Mouse (Mus musculus): ENCODE data around the gene Fam168b. TPM values are rescaled to one million over a fixed set of nuclear protein-coding genes. Genes with fewer than 3 reads are reported as not detected.
A peak's percentile ranks its signal among the peaks of the same experiment; 100 is the strongest.

Gene Fam168b
- polyA plus RNA-seq, 1 experiment from 2014 or later: 132 TPM

GRCm38 (mm10) chr1:34811581-34811980 is 31.3 kb downstream of the Fam168b start:
- H3K4me1 ChIP-seq: 0 out of 2 replicates have a peak, but pooled peaks cover 3% of the 10 kb centered on the region
- H3K36me3 ChIP-seq: peaks cover 72% of the 10 kb centered on the region
- ATAC-seq (ENCODE audit: insufficient number of reproducible peaks, insufficient read depth, low FRiP score, low TSS enrichment): no peak
- H3K4me3 ChIP-seq: no peak overlapping the region
- H3K27me3 ChIP-seq: no peaks in the 10 kb centered on the region
- no peaks in the 10 kb centered on the region for H3K9me3 ChIP-seq
- H3K9ac ChIP-seq: no peak overlapping the region
- H3K27ac ChIP-seq: no peak overlapping the region
- no peak overlapping the region for H3K4me2 ChIP-seq (replicated peaks)
- WGBS: 85% methylated on average over 6 of the region's 6 CpGs

- H3K27me3 ChIP-seq: no peaks in the 10 kb centered on the region
- no peak overlapping the region for H3K27ac ChIP-seq
- H3K9ac ChIP-seq: no peak overlapping the region
- ATAC-seq (ENCODE audit: insufficient number of reproducible peaks, insufficient read depth, low FRiP score, low TSS enrichment): no peak
- no peak overlapping the region for H3K4me2 ChIP-seq (replicated peaks)
- H3K36me3 ChIP-seq: peaks cover 66% of the 10 kb centered on the region
- 90% methylated on average over 6 of the region's 6 CpGs for WGBS
- peaks cover 7% of the 10 kb centered on the region; the same call in 1 of the 2 replicates for H3K4me1 ChIP-seq
- H3K9me3 ChIP-seq: no peaks in the 10 kb centered on the region
- H3K4me3 ChIP-seq: no peak overlapping the region
Measured at GRCm38 (mm10) chr1:34811035-34811434, 31.8 kb downstream of the Fam168b start.

- H3K9ac ChIP-seq: no peak overlapping the region
- no peaks in the 10 kb centered on the region for H3K9me3 ChIP-seq
- no peak overlapping the region for H3K4me3 ChIP-seq
- 95% methylated on average over 10 of the region's 11 CpGs for WGBS
- no peaks in the 10 kb centered on the region for H3K27me3 ChIP-seq
- H3K36me3 ChIP-seq: peaks cover 59% of the 10 kb centered on the region
- no peak for ATAC-seq (ENCODE audit: insufficient number of reproducible peaks, insufficient read depth, low FRiP score, low TSS enrichment)
- H3K4me1 ChIP-seq: peaks cover 8% of the 10 kb centered on the region; the same call in 1 of the 2 replicates
- no peak overlapping the region for H3K4me2 ChIP-seq (replicated peaks)
- H3K27ac ChIP-seq: no peak overlapping the region
Measured at GRCm38 (mm10) chr1:34810293-34810692, 32.6 kb downstream of the Fam168b start.

GRCm38 (mm10) chr1:34808445-34808844 is 34.4 kb downstream of the Fam168b start:
- H3K9ac ChIP-seq: no peak overlapping the region
- H3K4me3 ChIP-seq: no peak overlapping the region
- ATAC-seq (ENCODE audit: insufficient number of reproducible peaks, insufficient read depth, low FRiP score, low TSS enrichment): no peak
- H3K27ac ChIP-seq: no peak overlapping the region
- peaks cover 40% of the 10 kb centered on the region for H3K36me3 ChIP-seq
- H3K4me2 ChIP-seq (replicated peaks): no peak overlapping the region
- peaks cover 11% of the 10 kb centered on the region for H3K4me1 ChIP-seq
- H3K9me3 ChIP-seq: no peaks in the 10 kb centered on the region
- WGBS: 91% methylated on average over 8 of the region's 8 CpGs
- no peaks in the 10 kb centered on the region for H3K27me3 ChIP-seq

GRCm38 (mm10) chr1:34805931-34806520 is 36.8 kb downstream of the Fam168b start:
- H3K9ac ChIP-seq: no peak overlapping the region
- peaks cover 16% of the 10 kb centered on the region for H3K4me1 ChIP-seq
- H3K27me3 ChIP-seq: no peaks in the 10 kb centered on the region
- H3K27ac ChIP-seq: no peak overlapping the region
- no peak for ATAC-seq (ENCODE audit: insufficient number of reproducible peaks, insufficient read depth, low FRiP score, low TSS enrichment)
- no peaks in the 10 kb centered on the region for H3K9me3 ChIP-seq
- no peak overlapping the region for H3K4me3 ChIP-seq
- peaks cover 16% of the 10 kb centered on the region for H3K36me3 ChIP-seq
- 0 out of 2 replicates have a peak overlapping the region, but pooled peaks have one; percentile 7 for H3K4me2 ChIP-seq (replicated peaks)
- 21% methylated on average over 35 of the region's 35 CpGs for WGBS

- Histone ChIP-seq H3K4me3 (no peak overlapping the region), H3K4me1 (peaks cover 16% of the 10 kb centered on the region), H3K9ac (no peak overlapping the region), H3K9me3 (no peaks in the 10 kb centered on the region), H3K27me3 (no peaks in the 10 kb centered on the region), H3K36me3 (0 out of 2 replicates have a peak, but pooled peaks cover 6% of the 10 kb centered on the region), H3K27ac (no peak overlapping the region), H3K4me2 (replicated peaks) (no peak overlapping the region)
- ATAC-seq (ENCODE audit: insufficient number of reproducible peaks, insufficient read depth, low FRiP score, low TSS enrichment): no peak
- WGBS: 92% methylated on average over 7 of the region's 7 CpGs
Measured at GRCm38 (mm10) chr1:34804863-34805262, 38.0 kb downstream of the Fam168b start.

- Histone ChIP-seq H3K27ac (no peak overlapping the region), H3K9ac (peak overlapping the region; percentile 74), H3K4me3 (peak overlapping the region; percentile 71), H3K9me3 (no peaks in the 10 kb centered on the region), H3K27me3 (no peaks in the 10 kb centered on the region), H3K4me2 (replicated peaks) (peak overlapping the region; percentile 74), H3K36me3 (no peaks in the 10 kb centered on the region), H3K4me1 (peaks cover 16% of the 10 kb centered on the region)
- ATAC-seq (ENCODE audit: insufficient number of reproducible peaks, insufficient read depth, low FRiP score, low TSS enrichment): no peak
- 30% methylated on average over 7 of the region's 7 CpGs for WGBS
Measured at GRCm38 (mm10) chr1:34802290-34802642, 40.6 kb downstream of the Fam168b start.

GRCm38 (mm10) chr1:34801616-34802289 is 41.1 kb downstream of the Fam168b start:
- Histone ChIP-seq H3K27ac (peak overlapping the region; percentile 50; the same call in 1 of the 2 replicates), H3K36me3 (no peaks in the 10 kb centered on the region), H3K4me1 (peaks cover 13% of the 10 kb centered on the region), H3K9ac (peak overlapping the region; percentile 74), H3K4me3 (peak overlapping the region; percentile 71), H3K27me3 (no peaks in the 10 kb centered on the region), H3K4me2 (replicated peaks) (peak overlapping the region; percentile 74), H3K9me3 (no peaks in the 10 kb centered on the region)
- ATAC-seq (ENCODE audit: insufficient number of reproducible peaks, insufficient read depth, low FRiP score, low TSS enrichment): peak; percentile 82
- under 1% methylated on average over 47 of the region's 47 CpGs for WGBS

- 72% methylated on average over 2 of the region's 2 CpGs for whole genome bisulfite sequencing
- no peak overlapping the region for H3K27ac ChIP-seq
- no peaks in the 10 kb centered on the region for H3K36me3 ChIP-seq
- H3K4me1 ChIP-seq: peaks cover 6% of the 10 kb centered on the region
- ATAC-seq (ENCODE audit: insufficient number of reproducible peaks, insufficient read depth, low FRiP score, low TSS enrichment): no peak
- H3K4me2 ChIP-seq (replicated peaks): no peak overlapping the region
- H3K4me3 ChIP-seq: no peak overlapping the region
- H3K9ac ChIP-seq: no peak overlapping the region
- no peaks in the 10 kb centered on the region for H3K27me3 ChIP-seq
- H3K9me3 ChIP-seq: no peaks in the 10 kb centered on the region
Measured at GRCm38 (mm10) chr1:34799140-34799539, 43.7 kb downstream of the Fam168b start.

GRCm38 (mm10) chr1:34793304-34794300 is 49.3 kb downstream of the Fam168b start:
- peak; percentile 47; the same call in 1 of the 2 replicates for ATAC-seq (ENCODE audit: insufficient number of reproducible peaks, insufficient read depth, low FRiP score, low TSS enrichment)
- H3K27ac ChIP-seq: no peak overlapping the region
- H3K4me1 ChIP-seq: peaks cover 6% of the 10 kb centered on the region; the same call in 1 of the 2 replicates
- no peaks in the 10 kb centered on the region for H3K36me3 ChIP-seq
- no peaks in the 10 kb centered on the region for H3K27me3 ChIP-seq
- no peak overlapping the region for H3K9ac ChIP-seq
- H3K9me3 ChIP-seq: no peaks in the 10 kb centered on the region
- WGBS: 66% methylated on average over 19 of the region's 19 CpGs
- no peak overlapping the region for H3K4me3 ChIP-seq
- H3K4me2 ChIP-seq (replicated peaks): no peak overlapping the region

- H3K9me3 ChIP-seq: no peaks in the 10 kb centered on the region
- no peak overlapping the region for H3K4me3 ChIP-seq
- H3K27ac ChIP-seq: no peak overlapping the region
- WGBS: 53% methylated on average over 6 of the region's 6 CpGs
- H3K27me3 ChIP-seq: no peaks in the 10 kb centered on the region
- no peak overlapping the region for H3K9ac ChIP-seq
- no peaks in the 10 kb centered on the region for H3K4me1 ChIP-seq
- no peaks in the 10 kb centered on the region for H3K36me3 ChIP-seq
- ATAC-seq (ENCODE audit: insufficient number of reproducible peaks, insufficient read depth, low FRiP score, low TSS enrichment): no peak
- no peak overlapping the region for H3K4me2 ChIP-seq (replicated peaks)
Measured at GRCm38 (mm10) chr1:34783538-34784161, 59.2 kb downstream of the Fam168b start.
